Mouse (Mus musculus) gastrocnemius, adult 2 months (tissue): Measurements from ENCODE around the gene Dmxl2. TPM values are rescaled to one million over a fixed set of nuclear protein-coding genes. Genes with fewer than 3 reads are reported as not detected.

ENCODE experiments used
- DNase-seq: peaks from one replicate; pipeline ENCODE4 v3.0.0; 2022
- H3K27ac ChIP-seq: fragments of 200-600 bp; 2 replicates; pipeline ENCODE4 v1.8.1; 2022; ENCODE audit warnings: mild to moderate bottlenecking
- H3K4me3 ChIP-seq: fragments of 200-600 bp; 2 replicates; pipeline ENCODE4 v1.8.1; 2022; ENCODE audit warnings: mild to moderate bottlenecking, moderate library complexity
- CTCF ChIP-seq: fragments of 200-600 bp; IDR thresholded peaks from 2 replicates; pipeline ENCODE4 v1.8.1; 2022; ENCODE audit warnings: antibody characterized with exemption, mild to moderate bottlenecking, moderate library complexity
- intact Hi-C: fragments of 180-260 bp; cut with DNase I; formaldehyde crosslinking; loops from one replicate; pipeline ENCODE4 v1.15.1; 2025
- total RNA-seq, 2 experiments: library from RNA; stranded (reverse); gene quantifications; 2 replicates each; pipeline ENCODE4 v1.2.3; 2021

Dmxl2 gene
- total RNA-seq, 2 experiments from 2014 or later = 3.0 to 3.1 TPM

DNA sequence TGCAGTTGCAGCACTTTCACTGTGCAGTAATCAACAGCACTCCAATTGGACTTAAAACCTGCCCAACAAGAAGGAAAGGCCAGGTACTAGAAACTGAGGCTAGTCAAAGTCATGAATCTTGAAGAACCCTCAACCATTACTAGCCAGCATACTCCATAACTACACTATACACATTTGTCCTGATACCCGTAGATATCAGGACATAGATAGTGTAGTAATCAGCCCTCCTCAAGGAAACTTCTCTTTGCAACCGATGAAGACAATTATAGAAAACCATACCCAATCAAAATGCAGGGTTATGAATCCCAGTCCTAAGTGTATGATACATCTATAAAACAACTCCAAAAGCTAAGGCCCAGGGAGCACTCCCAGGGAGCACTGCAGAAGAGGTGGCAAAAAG is 16.5 kb downstream of the Dmxl2 start:
- Histone ChIP-seq H3K27ac (no peak overlapping the region), H3K4me3 (no peak overlapping the region)
- DNase-seq = no peak
- no peak for TF ChIP-seq CTCF
- intact Hi-C loops = no loop called here

DNA sequence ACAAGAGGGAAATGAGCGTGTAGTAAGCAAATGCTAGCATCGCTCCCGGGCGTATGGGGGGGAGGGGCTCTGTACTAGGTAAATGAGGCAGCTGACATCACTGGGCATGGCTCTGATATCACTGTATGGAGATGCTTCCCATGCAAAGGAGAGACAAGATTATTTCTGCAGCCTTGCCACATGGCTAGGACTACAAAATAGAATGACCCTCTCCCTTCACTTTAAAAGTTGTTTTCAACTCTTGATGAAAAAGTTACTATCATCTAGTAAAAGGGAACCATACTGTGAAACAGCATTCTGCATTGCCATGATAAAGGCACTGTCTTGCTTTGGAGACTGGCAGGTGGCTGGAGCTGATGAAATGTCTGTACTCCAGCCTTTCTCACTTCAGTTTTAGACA is 18.2 kb downstream of the Dmxl2 start:
- intact Hi-C loops = no loop called here
- TF ChIP-seq CTCF = no peak
- no peak for DNase-seq
- Histone ChIP-seq H3K27ac (no peak overlapping the region), H3K4me3 (no peak overlapping the region)

DNA sequence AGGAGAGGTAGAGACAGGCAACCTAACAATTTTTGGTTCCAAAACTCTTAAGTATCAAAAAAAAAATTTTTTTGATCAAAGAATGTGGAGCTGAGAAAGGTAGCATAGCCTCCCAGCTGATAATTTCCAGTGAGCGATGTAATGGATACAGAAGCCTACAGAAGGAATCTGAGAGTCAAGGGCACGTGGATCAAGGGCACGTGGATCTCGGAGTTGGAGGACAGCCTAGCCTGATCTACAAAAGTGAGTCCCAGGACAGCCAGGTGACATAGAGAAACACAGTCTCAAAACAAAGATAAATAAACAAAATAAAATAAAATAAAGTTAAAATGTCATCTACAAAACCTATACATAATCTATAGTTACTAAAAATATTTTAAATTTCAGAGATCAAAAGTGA is 18.7 kb downstream of the Dmxl2 start:
- Histone ChIP-seq H3K4me3 (no peak overlapping the region), H3K27ac (no peak overlapping the region)
- intact Hi-C loops = no loop called here
- DNase-seq = no peak
- TF ChIP-seq CTCF = no peak

DNA sequence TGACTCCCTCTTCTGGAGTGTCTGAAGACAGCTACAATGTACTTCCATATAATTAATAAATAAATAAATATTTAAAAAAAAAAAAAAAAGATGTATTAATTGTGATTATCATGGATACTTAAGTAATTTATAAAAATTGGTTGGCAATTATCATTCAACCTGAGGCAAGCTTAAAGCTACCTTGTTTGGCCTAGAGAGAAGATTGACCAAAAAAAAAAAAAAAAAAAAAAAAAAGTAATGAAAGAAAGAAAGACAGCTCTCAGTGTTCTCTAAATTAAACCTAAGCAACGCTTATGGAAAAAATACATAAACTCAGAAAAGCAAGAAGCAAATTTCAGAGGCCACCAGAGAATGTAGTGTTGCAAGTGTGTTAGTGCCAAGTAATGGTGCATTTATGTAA is 22.4 kb downstream of the Dmxl2 start:
- no peak overlapping the region for H3K27ac ChIP-seq
- intact Hi-C loops = no loop called here
- DNase-seq = no peak
- no peak overlapping the region for H3K4me3 ChIP-seq
- TF ChIP-seq CTCF = no peak

DNA sequence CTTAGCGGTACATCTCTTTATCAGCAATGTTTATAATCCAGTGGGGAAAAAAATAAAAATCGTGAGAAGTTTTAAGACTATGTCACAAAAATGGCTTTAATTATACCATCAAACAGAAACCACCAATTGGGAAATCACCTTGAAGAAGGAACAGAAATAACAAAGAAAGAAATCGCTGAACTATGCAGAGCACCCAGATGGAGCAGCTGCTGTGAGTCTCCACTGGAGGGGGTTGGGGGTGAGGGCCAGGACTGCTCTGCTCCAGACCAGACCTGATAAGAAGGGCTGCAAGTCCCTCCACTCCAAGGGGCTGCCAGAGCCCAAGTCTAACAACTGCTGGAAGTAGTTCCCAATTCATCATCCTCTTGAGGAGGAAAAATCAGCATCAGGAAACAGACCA is 23.3 kb downstream of the Dmxl2 start:
- H3K4me3 ChIP-seq = no peak overlapping the region
- no peak for DNase-seq
- intact Hi-C loops = no loop called here
- no peak for TF ChIP-seq CTCF
- H3K27ac ChIP-seq = no peak overlapping the region

DNA sequence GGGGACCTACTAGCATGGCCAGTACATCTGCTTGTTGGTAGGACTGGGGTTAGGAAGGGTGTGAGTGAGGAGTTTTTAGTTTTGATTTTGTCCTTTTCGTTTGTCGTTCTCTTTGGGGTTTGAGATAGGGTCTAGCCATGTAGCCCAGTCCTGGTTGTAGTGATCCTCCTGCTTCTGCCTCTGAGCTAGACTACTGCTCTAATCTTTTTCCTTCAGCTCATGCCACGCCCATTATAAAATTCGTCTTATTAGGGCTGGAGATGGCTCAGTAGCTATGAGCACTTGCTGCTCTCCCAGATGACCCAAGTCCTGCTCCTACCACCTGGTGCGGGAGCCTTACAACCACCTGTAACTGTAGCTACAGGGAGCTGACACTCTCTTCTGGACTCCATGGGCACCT is 26.9 kb downstream of the Dmxl2 start:
- no peak for TF ChIP-seq CTCF
- Histone ChIP-seq H3K4me3 (no peak overlapping the region), H3K27ac (no peak overlapping the region)
- intact Hi-C loops = no loop called here
- no peak for DNase-seq

DNA sequence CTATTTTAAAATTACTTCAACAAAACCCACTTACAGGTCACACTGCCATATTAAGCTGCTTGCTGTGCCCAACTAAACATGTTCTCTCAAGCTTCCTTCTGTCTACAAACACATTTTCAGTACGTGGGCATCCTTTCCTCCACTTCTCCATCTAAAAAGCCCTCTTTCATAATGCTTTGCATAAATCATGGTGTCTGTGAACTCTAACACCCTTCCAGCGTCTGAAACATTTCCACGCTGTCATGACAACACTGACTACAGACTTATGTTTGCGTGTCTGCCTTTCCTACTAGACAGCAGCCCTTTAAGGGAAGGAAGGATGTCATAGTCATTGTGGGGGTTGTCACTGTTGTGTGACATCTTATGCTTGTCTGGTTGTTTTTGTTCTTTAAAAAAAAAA is 27.4 kb downstream of the Dmxl2 start:
- H3K27ac ChIP-seq = no peak overlapping the region
- H3K4me3 ChIP-seq = no peak overlapping the region
- intact Hi-C loops = no loop called here
- DNase-seq = no peak
- TF ChIP-seq CTCF = no peak

DNA sequence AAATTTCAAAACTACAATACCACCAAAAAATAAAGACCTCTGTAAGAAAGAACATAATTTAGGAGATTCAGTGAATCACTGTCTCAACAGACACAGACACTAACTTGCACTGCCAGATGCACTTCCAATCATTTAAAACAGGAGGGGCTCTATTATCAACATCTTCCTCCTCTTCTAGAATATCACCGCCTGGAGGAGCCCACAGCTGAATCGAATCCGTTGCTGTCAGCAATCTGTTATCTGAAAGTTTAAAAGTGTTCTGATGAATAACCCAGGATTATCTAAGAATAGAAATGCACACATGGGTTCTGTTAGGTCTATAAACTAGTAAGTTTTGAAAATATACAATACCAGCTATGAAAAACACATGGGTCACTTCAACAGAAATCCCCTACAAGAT is 28.6 kb downstream of the Dmxl2 start:
- intact Hi-C loops = no loop called here
- TF ChIP-seq CTCF = no peak
- Histone ChIP-seq H3K27ac (no peak overlapping the region), H3K4me3 (no peak overlapping the region)
- no peak for DNase-seq

DNA sequence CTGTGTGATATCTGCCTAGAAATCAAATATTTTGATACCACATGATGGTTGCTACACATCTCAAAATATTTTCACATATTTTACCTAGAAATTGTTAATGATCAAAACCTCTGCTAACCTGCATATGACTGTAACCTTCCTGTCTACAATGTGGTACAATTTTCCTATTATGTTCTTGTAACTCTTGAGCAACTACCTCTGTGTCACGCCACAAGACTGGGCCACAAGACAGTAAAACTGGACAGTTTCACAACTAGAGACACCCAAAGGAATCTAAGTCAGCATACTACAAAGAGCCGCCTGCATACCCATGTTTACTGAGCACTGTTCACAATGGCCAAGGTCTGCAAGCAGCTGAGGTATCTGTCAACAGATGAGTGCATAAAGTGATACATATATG is 32.1 kb downstream of the Dmxl2 start:
- TF ChIP-seq CTCF = no peak
- intact Hi-C loops = no loop called here
- Histone ChIP-seq H3K4me3 (no peak overlapping the region), H3K27ac (no peak overlapping the region)
- no peak for DNase-seq

DNA sequence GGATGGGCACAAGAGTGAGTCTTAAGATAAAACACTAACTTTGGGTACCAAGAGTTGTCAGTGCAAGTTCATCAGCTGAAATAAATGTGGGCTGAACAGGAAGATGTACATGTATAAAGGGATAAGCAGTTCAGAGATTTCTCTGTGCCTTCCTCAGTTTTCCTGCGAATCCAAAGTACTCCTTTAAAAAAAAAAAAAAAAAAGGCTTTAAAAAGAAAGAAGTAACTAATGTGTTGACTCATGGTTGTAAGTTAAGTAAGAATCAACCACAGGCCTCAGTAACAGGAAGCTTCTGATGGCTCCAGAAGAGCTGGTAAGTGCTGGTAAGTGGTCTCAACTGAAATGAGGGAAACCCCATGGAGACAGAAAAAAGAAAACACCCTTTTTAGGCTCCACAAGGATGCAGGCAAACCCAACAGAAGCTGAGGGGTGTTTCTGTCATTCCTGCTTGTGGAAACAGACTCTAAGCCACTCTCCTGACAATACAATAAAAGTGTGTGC is 33.9 kb downstream of the Dmxl2 start:
- intact Hi-C loops = no loop called here
- H3K4me3 ChIP-seq = no peak overlapping the region
- TF ChIP-seq CTCF = no peak
- no peak for DNase-seq
- H3K27ac ChIP-seq = no peak overlapping the region

DNA sequence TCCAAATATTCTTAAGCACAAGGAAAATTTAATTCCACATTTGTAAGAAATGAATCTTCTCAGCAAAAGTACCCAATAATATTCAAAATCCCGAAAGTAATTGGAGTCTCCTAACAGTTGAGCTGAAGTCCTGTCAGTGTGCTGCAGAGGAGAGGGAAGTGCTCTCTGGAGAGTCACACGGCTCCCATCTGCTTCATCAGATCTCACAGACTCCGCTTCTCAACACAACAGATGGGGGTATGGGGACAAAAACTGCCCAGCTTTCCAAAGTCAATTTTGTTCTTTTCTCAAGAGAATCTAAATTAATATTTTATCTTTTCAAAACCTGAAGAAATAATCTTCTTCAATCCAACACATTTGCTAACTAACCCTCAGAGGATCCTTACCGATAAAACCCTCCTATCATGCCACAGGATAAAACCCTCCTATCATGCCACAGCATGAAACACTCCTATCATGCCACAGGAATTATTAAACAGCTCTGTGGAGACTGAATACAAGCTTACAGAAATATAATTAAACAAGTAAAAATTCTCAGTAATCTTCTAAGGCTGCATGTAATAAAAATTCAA is 37.9 kb downstream of the Dmxl2 start:
- intact Hi-C loops = no loop called here
- no peak overlapping the region for H3K4me3 ChIP-seq
- H3K27ac ChIP-seq = no peak overlapping the region
- DNase-seq = no peak
- no peak for TF ChIP-seq CTCF

DNA sequence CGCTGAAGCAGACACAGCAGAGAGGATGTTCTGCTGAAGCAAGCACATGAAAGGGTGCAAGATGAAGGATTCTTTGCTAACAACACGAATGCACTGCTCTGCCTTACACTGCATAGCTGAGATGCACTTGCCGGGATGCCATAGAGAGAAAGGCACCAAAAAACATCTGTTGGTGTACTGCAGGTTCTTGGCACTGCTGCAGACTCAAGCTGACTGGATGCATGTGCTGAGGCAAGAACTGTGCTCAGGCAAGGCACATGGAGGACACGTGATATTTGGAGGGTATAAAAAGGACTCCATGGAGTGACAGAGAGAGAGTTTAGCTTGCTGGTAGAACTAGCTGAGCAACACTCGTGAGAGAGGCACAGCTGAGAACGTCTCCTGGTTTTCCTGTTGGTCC is 62.4 kb downstream of the Dmxl2 start:
- H3K27ac ChIP-seq = no peak overlapping the region
- no peak for DNase-seq
- TF ChIP-seq CTCF = no peak
- H3K4me3 ChIP-seq = no peak overlapping the region
- intact Hi-C loops = loop anchor here (5.0 kb wide), 1 partner anchor 108 kb away; no protein-coding TSS in a partner anchor

DNA sequence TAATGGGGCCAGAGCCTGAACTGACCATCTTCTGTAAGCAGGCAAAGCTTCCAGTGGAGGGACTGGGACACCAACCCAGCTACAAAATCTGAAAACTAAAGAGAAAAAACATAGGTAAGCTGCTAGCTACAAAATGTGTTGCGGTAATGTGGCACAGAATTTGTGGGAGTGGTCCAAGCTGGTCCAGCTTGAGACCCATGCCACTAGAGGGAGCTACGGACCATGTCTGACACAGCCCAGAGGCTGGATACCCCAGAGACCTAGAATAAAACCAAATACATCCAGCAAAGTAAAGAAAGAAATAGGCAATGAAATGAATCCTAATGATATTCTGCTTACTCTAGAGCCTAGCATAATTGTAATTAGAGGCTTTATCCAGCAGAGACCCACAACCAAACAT is 63.2 kb downstream of the Dmxl2 start:
- peak; percentile 78 for TF ChIP-seq CTCF
- intact Hi-C loops = loop anchor here (1.0 to 5.0 kb wide), 2 partner anchors 109 to 238 kb away; no protein-coding TSS in a partner anchor
- H3K4me3 ChIP-seq = no peak overlapping the region
- no peak overlapping the region for H3K27ac ChIP-seq
- peak; percentile 45 for DNase-seq

DNA sequence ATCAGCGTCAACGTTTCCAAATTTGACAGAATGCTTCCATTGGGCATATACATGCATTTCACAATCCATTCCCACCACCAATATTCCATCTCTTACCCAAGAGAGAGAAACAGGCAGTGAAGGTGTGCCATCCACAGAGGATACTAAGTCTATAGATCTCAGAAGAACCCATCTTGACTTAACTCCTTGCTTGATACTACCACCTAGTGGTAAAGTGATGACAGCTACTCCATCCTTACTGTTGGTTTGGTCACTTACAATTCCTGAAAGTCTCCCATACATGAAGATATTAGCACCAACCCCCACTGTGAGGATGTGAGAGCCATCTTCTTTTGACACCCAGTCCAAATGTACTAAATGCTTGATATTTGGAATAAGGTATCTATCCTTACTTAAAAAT is 85.2 kb downstream of the Dmxl2 start:
- TF ChIP-seq CTCF = peak; percentile 40
- no peak for DNase-seq
- intact Hi-C loops = no loop called here
- Histone ChIP-seq H3K4me3 (no peak overlapping the region), H3K27ac (no peak overlapping the region)
